Mouse (Mus musculus) ES-Bruce4 (cell line): ENCODE results near the gene Igf1r. TPM values are rescaled to one million over a fixed set of nuclear protein-coding genes. Genes with fewer than 3 reads are reported as not detected.

Source experiments
- H3K27ac ChIP-seq: 2 replicates; pipeline ENCODE4 v1.5.1; 2012; ENCODE audit warnings: low read length, inconsistent platforms; ENCODE audit not compliant: insufficient read depth
- H3K27me3 ChIP-seq: 2 replicates; pipeline ENCODE4 v1.6.1; 2012; ENCODE audit warnings: mild to moderate bottlenecking, low read length, inconsistent platforms; ENCODE audit not compliant: control insufficient read depth, poor library complexity, insufficient read depth, severe bottlenecking
- H3K36me3 ChIP-seq: 2 replicates; pipeline ENCODE4 v1.6.1; 2012; ENCODE audit warnings: inconsistent platforms, mild to moderate bottlenecking, low read length, moderate library complexity; ENCODE audit not compliant: control insufficient read depth, poor library complexity, insufficient read depth, severe bottlenecking
- H3K4me1 ChIP-seq: one replicate; pipeline ENCODE4 v1.8.1; 2011; ENCODE audit warnings: low read length; ENCODE audit not compliant: control insufficient read depth, insufficient read depth
- H3K4me3 ChIP-seq: 2 replicates; pipeline ENCODE4 v1.5.1; 2011; ENCODE audit warnings: low read depth, mild to moderate bottlenecking, low read length
- H3K9ac ChIP-seq: 2 replicates; pipeline ENCODE4 v1.6.1; 2012; ENCODE audit warnings: low read depth, mild to moderate bottlenecking, inconsistent platforms; ENCODE audit not compliant: poor library complexity, severe bottlenecking
- H3K9me3 ChIP-seq: replicated peaks from 2 replicates; pipeline ENCODE4 v1.6.1; 2012; ENCODE audit warnings: mild to moderate bottlenecking, low read length, inconsistent platforms; ENCODE audit not compliant: control insufficient read depth, poor library complexity, insufficient read depth, severe bottlenecking
- CTCF ChIP-seq: IDR thresholded peaks from one replicate; pipeline ENCODE4 v1.8.1; 2011; ENCODE audit warnings: low read depth, low read length
- EP300 ChIP-seq: IDR thresholded peaks from 2 replicates; pipeline ENCODE4 v1.6.1; 2011; ENCODE audit warnings: low read depth, low read length; ENCODE audit not compliant: insufficient read depth
- POLR2A ChIP-seq: IDR thresholded peaks from one replicate; pipeline ENCODE4 v1.8.1; 2011; ENCODE audit warnings: low read length; ENCODE audit not compliant: insufficient read depth
- polyA plus RNA-seq: library from polyadenylated mRNA; stranded (reverse); fragments of >200 nt; gene quantifications from 2 replicates; pipeline ENCODE4 v1.2.4, GENCODE M21; 2011; ENCODE audit warnings: low read depth; ENCODE audit not compliant: missing spikeins, insufficient read depth, insufficient read length

Gene Igf1r
- polyA plus RNA-seq, 1 experiment: 58.4 TPM

GRCm38 (mm10) chr7:67952036-67952681 lies 468 bp upstream of the Igf1r start:
- Histone ChIP-seq H3K27ac (no peak overlapping the region; the same call in 1 of the 2 replicates), H3K9ac (peak overlapping the region; percentile 98), H3K36me3 (no peaks in the 10 kb centered on the region), H3K27me3 (no peaks in the 10 kb centered on the region; the same call in none of the 2 replicates), H3K4me3 (peak overlapping the region; percentile 98), H3K9me3 (no peaks in the 10 kb centered on the region), H3K4me1 (peaks cover 2% of the 10 kb centered on the region)
- TF ChIP-seq EP300 (no peak), POLR2A (no peak), CTCF (no peak)

DNA sequence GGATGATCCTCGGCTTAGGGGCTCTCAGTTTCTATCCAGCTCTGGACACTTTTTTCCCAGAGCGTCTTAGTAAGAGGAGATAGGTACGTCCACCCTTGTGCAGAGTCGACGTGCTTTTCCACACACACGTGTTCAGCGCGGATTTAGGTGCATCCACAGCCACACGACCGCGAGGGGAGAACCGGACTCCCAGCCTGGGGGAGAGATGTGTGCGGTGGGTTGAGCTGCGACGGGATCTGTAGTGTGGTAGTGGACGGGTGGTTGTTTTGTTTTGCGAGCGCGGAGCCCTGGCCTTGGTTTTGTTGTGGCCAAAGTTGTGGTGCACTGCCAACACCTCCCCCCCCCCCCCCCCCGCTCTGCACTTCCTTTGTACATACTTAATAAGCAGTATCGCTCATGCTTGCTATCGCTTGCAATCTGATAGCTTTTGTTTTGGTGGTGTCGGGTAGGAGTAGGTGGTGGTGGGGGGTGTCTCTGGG lies 1.2 kb downstream of the Igf1r start:
- Histone ChIP-seq H3K27me3 (no peaks in the 10 kb centered on the region; the same call in none of the 2 replicates), H3K4me1 (peaks cover 5% of the 10 kb centered on the region), H3K9me3 (no peaks in the 10 kb centered on the region), H3K27ac (no peak overlapping the region), H3K4me3 (peak overlapping the region; percentile 98), H3K9ac (0 out of 2 replicates have a peak overlapping the region, but pooled peaks have one; percentile 98), H3K36me3 (no peaks in the 10 kb centered on the region)
- no peak for TF ChIP-seq POLR2A
- TF ChIP-seq CTCF: no peak
- TF ChIP-seq EP300: no peak

GRCm38 (mm10) chr7:67954591-67955185 lies 2.1 kb downstream of the Igf1r start:
- no peaks in the 10 kb centered on the region for H3K9me3 ChIP-seq
- no peak overlapping the region for H3K9ac ChIP-seq
- H3K4me1 ChIP-seq: peaks cover 5% of the 10 kb centered on the region
- no peak overlapping the region; the same call in 1 of the 2 replicates for H3K4me3 ChIP-seq
- H3K36me3 ChIP-seq: no peaks in the 10 kb centered on the region
- H3K27ac ChIP-seq: no peak overlapping the region
- H3K27me3 ChIP-seq: no peaks in the 10 kb centered on the region; the same call in none of the 2 replicates
- no peak for TF ChIP-seq POLR2A
- TF ChIP-seq CTCF: no peak
- no peak for TF ChIP-seq EP300

DNA sequence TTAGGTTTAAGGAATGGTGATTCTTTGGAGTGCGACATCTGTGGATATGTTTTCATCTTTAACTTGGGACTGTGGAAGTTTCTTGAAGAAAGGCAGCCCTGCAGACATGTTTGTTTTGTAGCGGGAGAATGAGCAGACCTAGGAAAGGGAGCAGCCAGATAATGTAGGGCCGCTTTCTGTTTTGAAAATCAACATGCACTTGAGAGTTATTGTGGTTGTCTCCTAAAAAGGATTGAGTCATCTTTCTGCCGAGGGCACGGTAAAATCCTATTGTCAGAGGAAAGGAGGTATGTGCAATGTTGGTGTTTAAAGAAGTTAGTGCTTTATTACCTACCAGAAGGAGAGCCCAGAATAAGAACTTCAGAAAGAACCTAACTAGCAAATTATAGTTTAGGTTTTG lies 2.6 kb downstream of the Igf1r start:
- TF ChIP-seq CTCF (no peak), POLR2A (no peak), EP300 (no peak)
- no peak overlapping the region for H3K27ac ChIP-seq
- H3K4me1 ChIP-seq: peaks cover 8% of the 10 kb centered on the region
- no peak overlapping the region for H3K9ac ChIP-seq
- no peaks in the 10 kb centered on the region; the same call in 1 of the 2 replicates for H3K27me3 ChIP-seq
- no peaks in the 10 kb centered on the region for H3K9me3 ChIP-seq
- H3K36me3 ChIP-seq: no peaks in the 10 kb centered on the region
- no peak overlapping the region for H3K4me3 ChIP-seq

- H3K4me1 ChIP-seq: peaks cover 8% of the 10 kb centered on the region
- no peaks in the 10 kb centered on the region; the same call in 1 of the 2 replicates for H3K27me3 ChIP-seq
- H3K36me3 ChIP-seq: no peaks in the 10 kb centered on the region
- H3K9me3 ChIP-seq: no peaks in the 10 kb centered on the region
- no peak overlapping the region for H3K9ac ChIP-seq
- TF ChIP-seq POLR2A (no peak), EP300 (no peak), CTCF (no peak)
- no peak overlapping the region for H3K4me3 ChIP-seq
- no peak overlapping the region for H3K27ac ChIP-seq
Measured at GRCm38 (mm10) chr7:67957376-67957775, 4.7 kb downstream of the Igf1r start.

GRCm38 (mm10) chr7:67958045-67958444 lies 5.4 kb downstream of the Igf1r start:
- H3K9me3 ChIP-seq: no peaks in the 10 kb centered on the region
- H3K36me3 ChIP-seq: no peaks in the 10 kb centered on the region
- H3K27me3 ChIP-seq: no peaks in the 10 kb centered on the region
- no peak overlapping the region for H3K4me3 ChIP-seq
- TF ChIP-seq CTCF (no peak), POLR2A (no peak), EP300 (no peak)
- H3K9ac ChIP-seq: no peak overlapping the region
- no peak overlapping the region for H3K27ac ChIP-seq
- H3K4me1 ChIP-seq: peaks cover 8% of the 10 kb centered on the region
